Mouse (Mus musculus): ENCODE results near the gene Cdhr5.

Gene Cdhr5

GRCm38 (mm10) chr7:141276546-141276945 is at the start of gene Cdhr5:
TSS of gene Cdhr5 (minus strand) at chr7:141276786.
- POLR2A ChIA-PET = interaction anchor here in 3 of 4 experiments (0.8 to 4.0 kb wide), 15 partner anchors 8 to 419 kb away, joined by 3 to 32 read pairs (median 3); partner anchors contain the start of genes Bet1l (in 1 of the 3), Drd4 (in 1 of the 3), Rassf7 (in 1 of the 3) and Rnh1 (in 1 of the 3)
- CTCF ChIA-PET = interaction anchor here (0.5 to 1.6 kb wide), 4 partner anchors 9 to 470 kb away, joined by 3 to 5 read pairs (median 4); no protein-coding TSS in a partner anchor

- POLR2A ChIA-PET = interaction anchor here in 2 of 4 experiments (0.8 to 1.6 kb wide), 4 partner anchors 15 to 68 kb away, joined by 3 to 4 read pairs (median 4); partner anchors contain the start of gene Taldo1 (in 1 of the 2)
- CTCF ChIA-PET = no interaction called here
These were observed 48.1 kb upstream of the Cdhr5 start for GRCm38 (mm10) chr7:141324686-141325085.

DNA sequence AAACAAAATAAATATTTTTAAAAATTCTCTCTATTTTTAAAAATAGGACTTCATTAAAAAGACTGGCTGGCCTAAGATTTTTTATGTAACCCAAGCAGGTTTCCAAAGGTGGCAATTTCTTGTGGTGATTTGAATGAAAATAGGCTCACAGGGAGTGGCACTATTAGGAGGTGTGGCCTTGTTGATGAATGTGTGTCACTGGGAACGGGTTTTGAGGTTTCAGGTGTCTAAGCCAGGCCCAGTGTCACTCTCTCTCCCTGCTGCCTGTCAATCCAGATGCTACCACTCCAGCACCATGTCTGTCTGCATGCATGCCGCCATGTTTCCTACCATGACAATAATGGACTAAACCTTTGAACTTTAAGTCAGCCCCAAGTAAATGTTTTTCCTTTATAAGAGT is 42.9 kb upstream of the Cdhr5 start:
- POLR2A ChIA-PET = interaction anchor here in 1 of 4 experiments (0.7 to 1.0 kb wide), 2 partner anchors 15 to 39 kb away, joined by 3 read pairs; no protein-coding TSS in a partner anchor
- CTCF ChIA-PET = no interaction called here

DNA sequence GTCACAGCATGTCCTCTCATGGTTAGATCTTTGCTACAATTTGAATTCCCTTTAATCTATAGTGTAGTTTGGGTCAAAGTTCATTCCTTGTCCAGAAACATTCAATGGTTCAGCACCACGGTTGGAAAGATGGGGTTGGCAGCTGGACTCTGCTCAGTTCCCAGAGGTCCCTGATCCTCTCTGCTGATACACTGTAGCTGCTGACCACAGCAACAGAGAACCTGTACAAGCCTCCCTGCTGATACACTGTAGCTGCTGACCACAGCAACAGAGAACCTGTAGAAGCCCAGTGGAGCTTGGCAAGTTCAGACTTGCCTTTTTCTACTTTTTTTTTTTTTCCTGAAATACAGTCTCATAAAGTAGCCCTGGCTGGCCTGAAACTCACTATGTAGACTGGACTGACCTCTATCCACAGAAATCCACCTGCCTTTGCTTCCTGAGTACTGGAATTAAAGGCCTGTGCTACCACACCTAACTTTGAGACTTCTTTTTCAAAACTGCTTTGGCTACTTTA is 41.1 kb upstream of the Cdhr5 start:
- CTCF ChIA-PET = interaction anchor here in 3 of 4 experiments (0.7 kb wide), 3 partner anchors 13 to 102 kb away, joined by 3 read pairs; partner anchors contain the start of gene Rassf7 (in 1 of the 3)
- POLR2A ChIA-PET = interaction anchor here in 3 of 4 experiments (0.7 to 1.7 kb wide), 6 partner anchors 8 to 64 kb away, joined by 3 to 4 read pairs (median 3); no protein-coding TSS in a partner anchor

DNA sequence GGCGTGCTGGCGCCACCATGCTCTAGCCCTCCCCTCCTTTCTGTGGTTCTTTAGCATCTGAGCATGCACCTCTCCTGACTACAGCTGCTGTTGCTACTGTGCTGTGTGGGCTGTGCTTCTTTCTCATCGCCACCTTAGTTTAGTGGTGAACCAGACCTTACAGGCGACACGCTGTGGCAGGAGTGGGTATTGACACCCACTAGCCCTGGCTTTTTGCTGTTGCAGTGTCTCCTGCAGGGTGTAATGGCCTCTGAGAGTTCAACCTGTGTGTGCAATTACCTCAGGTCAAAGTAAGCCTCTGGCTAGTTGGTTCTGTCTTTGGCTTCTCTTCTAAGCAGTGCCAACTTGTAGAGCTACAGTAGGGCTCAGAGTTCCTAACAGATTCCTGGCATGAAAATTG is 39.4 kb upstream of the Cdhr5 start:
- POLR2A ChIA-PET = interaction anchor here in 3 of 4 experiments (1.0 to 1.9 kb wide), 11 partner anchors 10 to 80 kb away, joined by 3 to 10 read pairs (median 4); partner anchors contain the start of genes Deaf1 (in 1 of the 3), Eps8l2 (in 1 of the 3), Irf7 (in 1 of the 3) and Taldo1 (in 1 of the 3)
- CTCF ChIA-PET = interaction anchor here in 3 of 4 experiments (0.5 to 1.6 kb wide), 4 partner anchors 12 to 76 kb away, joined by 3 to 6 read pairs (median 4); partner anchors contain the start of genes Deaf1 (in 1 of the 3), Eps8l2 (in 1 of the 3), Taldo1 (in 1 of the 3) and Tmem80 (in 1 of the 3)

DNA sequence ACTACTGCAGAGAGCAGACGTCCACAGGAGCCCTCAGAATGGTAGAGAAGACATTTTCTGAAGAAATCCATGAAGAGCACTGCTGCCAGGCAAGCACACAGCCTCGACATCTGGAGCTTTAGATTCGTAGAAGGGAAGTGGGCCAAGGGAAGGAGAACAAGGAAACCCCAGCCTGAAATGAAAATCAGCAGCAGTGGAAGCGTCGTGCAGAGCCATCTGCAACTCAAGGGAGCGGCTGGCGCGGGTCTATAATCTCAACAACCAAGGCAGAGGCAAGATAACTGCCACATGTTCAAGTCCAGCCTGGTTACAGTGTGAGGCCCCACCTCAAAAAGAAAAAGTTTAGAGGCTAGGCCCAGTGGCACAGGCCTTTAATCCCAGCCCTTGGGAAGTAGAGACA is 38.5 kb upstream of the Cdhr5 start:
- CTCF ChIA-PET = interaction anchor here in 2 of 4 experiments (0.6 to 1.1 kb wide), 3 partner anchors 24 to 454 kb away, joined by 3 read pairs; partner anchors contain the start of gene Eps8l2 (in 1 of the 2)

DNA sequence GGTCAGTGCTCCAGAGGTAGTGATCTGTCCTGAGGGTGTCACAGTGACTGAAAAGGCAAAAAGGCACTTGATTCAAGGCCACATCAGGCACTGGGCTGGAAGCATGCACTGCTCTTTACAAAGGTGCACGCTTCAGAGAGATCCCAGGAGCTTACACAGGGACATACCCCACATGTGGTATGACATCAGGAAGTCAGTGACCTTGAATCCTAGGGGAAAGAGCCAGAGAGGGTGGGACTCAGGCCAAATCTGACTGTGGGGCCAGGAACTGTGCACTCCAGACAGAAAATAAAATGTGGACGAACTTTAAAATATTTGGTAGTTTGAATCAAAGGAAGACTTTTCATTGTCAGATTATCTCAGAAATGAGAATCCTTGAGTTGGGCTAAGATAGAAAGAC is 37.8 kb upstream of the Cdhr5 start:
- ChIA-PET POLR2A (interaction anchor here in 1 of 4 experiments (1.0 to 1.9 kb wide), 6 partner anchors 14 to 79 kb away, joined by 3 to 10 read pairs (median 4); partner anchors contain the start of genes Deaf1, Eps8l2, Irf7 and Taldo1), CTCF (interaction anchor here in 1 of 4 experiments (0.9 kb wide), 1 partner anchor 62 kb away, joined by 5 read pairs; no protein-coding TSS in a partner anchor)

More for the DNA sequence above, 38.5 kb upstream of the Cdhr5 start:
- POLR2A ChIA-PET = interaction anchor here in 2 of 4 experiments (0.9 to 1.9 kb wide), 5 partner anchors 13 to 77 kb away, joined by 3 to 10 read pairs (median 4); partner anchors contain the start of genes Deaf1 (in 1 of the 2), Eps8l2 (in 1 of the 2), Irf7 (in 1 of the 2) and Taldo1 (in 1 of the 2)

GRCm38 (mm10) chr7:141304537-141304936 is 28.0 kb upstream of the Cdhr5 start:
- CTCF ChIA-PET = interaction anchor here in 1 of 4 experiments (0.6 kb wide), 1 partner anchor 13 kb away, joined by 3 read pairs; no protein-coding TSS in a partner anchor
- POLR2A ChIA-PET = interaction anchor here in 1 of 4 experiments (0.6 to 3.0 kb wide), 3 partner anchors 10 to 76 kb away, joined by 3 to 11 read pairs (median 4); partner anchors contain the start of gene Phrf1

- POLR2A ChIA-PET = interaction anchor here in 3 of 4 experiments (0.6 to 3.0 kb wide), 17 partner anchors 8 to 166 kb away, joined by 3 to 11 read pairs (median 3); partner anchors contain the start of genes Deaf1 (in 2 of the 3), Tmem80 (in 2 of the 3), Cdhr5 (in 1 of the 3) and Drd4 (in 1 of the 3)
- CTCF ChIA-PET = interaction anchor here in 1 of 4 experiments (1.1 kb wide), 1 partner anchor 24 kb away, joined by 3 read pairs; the partner anchor contains the start of gene Sct
These were observed 26.2 kb upstream of the Cdhr5 start for GRCm38 (mm10) chr7:141302702-141303268.

DNA sequence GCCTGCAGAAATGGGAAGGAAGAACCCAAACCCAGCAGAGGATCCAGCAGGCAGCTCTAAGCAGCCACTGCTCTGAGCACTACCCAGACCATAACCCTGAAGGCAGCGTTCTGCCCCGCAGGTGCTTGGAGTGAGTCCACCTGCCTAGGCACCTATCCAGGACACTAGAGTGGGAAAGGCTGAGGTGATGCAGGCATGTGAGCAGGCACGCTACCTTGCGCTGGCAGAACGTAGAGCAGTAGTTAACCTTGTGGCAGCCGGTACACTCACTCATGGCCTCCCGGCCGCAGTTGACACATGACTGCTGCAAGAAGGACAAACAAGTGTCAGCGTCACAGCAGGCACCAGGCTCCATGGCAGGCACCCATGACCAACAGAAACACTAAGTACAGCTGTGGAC is 24.8 kb upstream of the Cdhr5 start:
- ChIA-PET POLR2A (interaction anchor here in 2 of 4 experiments (0.6 to 1.9 kb wide), 7 partner anchors 15 to 450 kb away, joined by 3 to 6 read pairs (median 4); partner anchors contain the start of genes Rassf7 (in 1 of the 2) and Sct (in 1 of the 2)), CTCF (interaction anchor here in 2 of 4 experiments (0.6 to 0.8 kb wide), 2 partner anchors 22 to 29 kb away, joined by 3 read pairs; no protein-coding TSS in a partner anchor)

- ChIA-PET CTCF (no interaction called here), POLR2A (interaction anchor here in 1 of 4 experiments (0.7 to 1.9 kb wide), 2 partner anchors 9 to 137 kb away, joined by 3 to 4 read pairs; no protein-coding TSS in a partner anchor)
These were observed 22.6 kb upstream of the Cdhr5 start for GRCm38 (mm10) chr7:141299175-141299574.

GRCm38 (mm10) chr7:141297926-141298650 is 21.5 kb upstream of the Cdhr5 start:
- POLR2A ChIA-PET = interaction anchor here in 1 of 4 experiments (1.1 to 1.5 kb wide), 2 partner anchors 49 to 167 kb away, joined by 3 read pairs; no protein-coding TSS in a partner anchor
- CTCF ChIA-PET = interaction anchor here in 1 of 4 experiments (0.6 kb wide), 1 partner anchor 160 kb away, joined by 5 read pairs; no protein-coding TSS in a partner anchor

DNA sequence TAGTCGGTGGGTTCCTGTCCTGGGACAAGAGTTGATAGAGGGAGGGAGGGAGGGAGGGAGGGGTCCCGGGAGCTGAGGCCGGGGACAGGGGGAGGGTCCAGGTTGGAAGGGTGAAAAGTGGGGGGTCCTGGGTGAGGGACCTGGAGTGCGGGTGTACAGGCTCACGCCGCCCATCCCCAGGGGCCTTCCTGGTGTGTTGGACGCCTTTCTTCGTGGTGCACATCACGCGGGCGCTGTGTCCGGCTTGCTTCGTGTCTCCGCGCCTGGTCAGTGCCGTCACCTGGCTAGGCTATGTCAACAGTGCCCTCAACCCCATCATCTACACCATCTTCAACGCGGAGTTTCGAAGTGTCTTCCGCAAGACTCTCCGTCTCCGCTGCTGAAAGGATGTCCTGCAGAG is 17.9 kb upstream of the Cdhr5 start:
- CTCF ChIA-PET = interaction anchor here in 2 of 4 experiments (0.6 to 1.8 kb wide), 3 partner anchors 11 to 98 kb away, joined by 5 to 7 read pairs (median 6); partner anchors contain the start of gene Taldo1 (in 1 of the 2)
- POLR2A ChIA-PET = interaction anchor here in 3 of 4 experiments (0.6 to 4.2 kb wide), 18 partner anchors 10 to 146 kb away, joined by 3 to 32 read pairs (median 4); partner anchors contain the start of genes Sct (in 2 of the 3), Cdhr5 (in 1 of the 3), Eps8l2 (in 1 of the 3) and Irf7 (in 1 of the 3)

- CTCF ChIA-PET = interaction anchor here in 3 of 4 experiments (0.6 to 1.8 kb wide), 6 partner anchors 11 to 98 kb away, joined by 3 to 7 read pairs (median 4); partner anchors contain the start of gene Taldo1 (in 1 of the 3)
- POLR2A ChIA-PET = interaction anchor here in 3 of 4 experiments (0.6 to 4.2 kb wide), 12 partner anchors 10 to 147 kb away, joined by 3 to 32 read pairs (median 4); partner anchors contain the start of genes Sct (in 2 of the 3), Cdhr5 (in 1 of the 3), Eps8l2 (in 1 of the 3) and Irf7 (in 1 of the 3)
These were observed 17.4 kb upstream of the Cdhr5 start for GRCm38 (mm10) chr7:141293852-141294471.

DNA sequence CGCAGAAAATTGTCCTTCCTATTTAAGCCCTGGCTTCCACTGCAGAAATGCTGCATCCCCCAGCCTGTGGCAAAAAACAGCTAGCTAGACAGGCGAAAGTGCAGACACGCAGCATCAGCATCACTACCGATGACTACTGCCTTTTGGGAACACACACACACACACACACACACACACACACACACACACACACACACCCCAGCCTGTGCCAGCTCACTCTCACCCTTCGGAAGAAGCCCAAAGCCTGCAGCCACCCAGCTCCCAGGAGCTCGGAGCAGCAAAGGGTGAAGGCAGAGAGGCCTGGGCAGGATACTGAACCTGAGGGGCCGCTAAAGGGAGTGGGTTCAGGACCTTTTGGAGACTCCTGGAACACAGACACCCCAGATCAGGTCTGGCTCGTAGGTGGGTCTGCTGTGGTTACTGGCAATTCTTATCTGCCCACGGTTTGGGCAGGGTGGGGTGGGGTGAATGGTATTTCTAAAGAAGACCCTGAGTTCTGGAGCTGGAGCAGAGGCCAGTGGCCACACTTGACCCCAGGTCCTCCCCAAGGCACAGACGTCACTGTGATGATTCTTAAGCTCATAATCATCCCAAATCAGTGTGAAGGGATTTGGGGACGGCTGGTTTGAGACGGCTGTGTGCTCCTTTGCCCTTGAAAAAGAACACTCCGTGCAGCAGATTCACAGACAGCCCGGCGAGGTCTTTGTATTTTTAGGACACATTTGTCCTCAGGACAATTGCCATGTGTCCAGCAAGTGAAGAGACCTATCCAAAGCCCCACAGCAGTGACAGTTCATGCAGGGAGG is 16.2 kb upstream of the Cdhr5 start:
- POLR2A ChIA-PET = interaction anchor here (0.6 to 4.2 kb wide), 14 partner anchors 9 to 1342 kb away, joined by 3 to 32 read pairs (median 4); partner anchors contain the start of genes Eps8l2 (in 2 of the 4), Sct (in 2 of the 4) and Cdhr5 (in 1 of the 4)
- CTCF ChIA-PET = interaction anchor here in 2 of 4 experiments (0.6 to 1.8 kb wide), 4 partner anchors 14 to 212 kb away, joined by 3 to 14 read pairs (median 3); partner anchors contain the start of gene Sct (in 1 of the 2)
